Mouse (Mus musculus): ENCODE data around the gene Crygb.
A peak's percentile ranks its signal among the peaks of the same experiment; 100 is the strongest.

Gene Crygb

DNA sequence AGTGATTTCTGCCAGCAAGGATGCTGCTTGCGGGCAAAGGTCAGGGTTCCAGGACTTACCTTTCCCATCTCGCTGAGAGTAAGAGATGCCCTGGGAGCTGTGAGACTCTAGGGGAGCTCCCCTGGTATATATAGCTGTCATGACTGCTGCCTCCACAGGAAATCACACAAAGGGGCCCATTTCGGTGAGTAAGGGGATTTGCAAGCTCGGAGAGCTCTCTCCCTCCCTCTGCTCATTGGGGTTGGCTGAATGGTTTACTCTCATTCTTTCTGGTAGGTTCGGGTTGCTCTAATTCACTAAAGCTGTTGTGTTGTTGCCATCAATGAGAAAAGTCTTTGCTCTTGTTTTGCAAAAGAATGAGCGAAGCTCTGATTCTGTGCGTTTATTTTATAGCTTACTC lies at the start of gene Crygb:
Gene Crygb (minus strand): TSS at position 101 of the 400 bp plus-strand sequence.
- DNase-seq (ENCODE audit: low read depth in 1 of 2, low spot score in 2 of 2), result no peak

DNA sequence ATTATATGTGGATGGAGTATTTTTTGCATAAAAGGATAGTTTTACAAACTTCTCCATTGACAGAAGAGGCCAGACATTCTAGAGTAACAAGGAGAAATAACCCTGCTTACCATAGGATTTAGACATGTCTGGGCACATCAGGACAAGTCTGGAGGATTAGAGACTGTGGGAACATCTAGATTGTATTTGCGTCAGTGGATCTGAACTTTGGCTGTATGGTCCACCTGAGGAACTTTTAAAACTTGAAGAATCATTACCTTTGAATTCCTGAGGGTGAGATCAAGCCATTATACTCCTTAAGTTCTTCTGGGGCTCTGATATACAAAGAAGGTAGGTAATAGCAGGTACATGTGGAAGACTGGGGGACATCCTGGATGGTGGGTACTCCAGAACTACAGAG lies 49.6 kb upstream of the Crygb start:
- DNase-seq (ENCODE audit: low read depth in 1 of 2, low spot score in 2 of 2), result no peak

DNA sequence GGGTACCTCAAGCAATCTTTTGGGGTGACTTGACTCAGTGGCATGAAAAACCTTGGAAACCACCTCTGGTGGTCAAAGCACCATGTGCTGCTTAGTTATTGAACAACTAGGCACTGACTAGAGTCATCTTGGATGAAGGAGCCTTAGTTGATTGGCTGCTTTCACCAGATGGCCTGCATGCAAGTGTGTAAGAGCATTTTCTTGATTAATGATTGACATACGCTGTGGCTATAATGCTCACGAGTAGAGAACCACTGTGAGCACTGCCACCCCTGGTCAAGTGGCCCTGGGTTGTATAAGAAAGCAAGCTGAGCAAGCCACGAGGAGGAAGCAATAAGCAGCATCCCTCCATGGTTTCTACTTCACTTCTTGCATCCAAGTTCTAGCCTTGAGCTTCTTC lies 48.1 kb upstream of the Crygb start:
- DNase-seq (ENCODE audit: low read depth in 1 of 2, low spot score in 2 of 2), result no peak

GRCm38 (mm10) chr1:65129634-65130180 lies 47.6 kb upstream of the Crygb start:
- no peak for DNase-seq (ENCODE audit: low read depth in 1 of 2, low spot score in 2 of 2)

GRCm38 (mm10) chr1:65122574-65123372 lies 40.7 kb upstream of the Crygb start, which contains the start of gene D630023F18Rik:
TSS of gene D630023F18Rik (minus strand) at chr1:65123214.
- DNase-seq (ENCODE audit: low read depth in 1 of 2, low spot score in 2 of 2), result no peak

DNA sequence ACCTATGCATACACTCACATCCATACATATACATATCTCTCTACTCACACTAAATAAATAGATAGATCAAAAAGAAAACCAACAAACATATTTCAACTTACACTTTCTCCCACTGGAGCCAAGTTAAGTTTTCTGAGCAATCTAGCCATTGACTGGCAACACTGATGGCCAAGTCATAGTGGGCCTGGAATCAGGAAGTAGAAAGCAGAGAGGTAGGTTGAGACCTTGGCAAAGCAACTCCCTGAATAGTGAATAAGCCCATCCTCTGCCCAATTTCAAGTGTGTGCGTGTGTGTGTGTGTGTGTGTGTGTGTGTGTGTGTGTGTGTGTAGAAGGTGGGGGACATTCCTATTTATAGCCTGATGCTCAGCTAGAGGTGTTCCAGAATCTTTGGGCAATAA lies 37.4 kb upstream of the Crygb start, which contains the start of gene Gm28845:
Gene Gm28845 (minus strand): TSS at position 121 of the 400 bp plus-strand sequence.
- no peak for DNase-seq (ENCODE audit: low read depth in 1 of 2, low spot score in 2 of 2)

GRCm38 (mm10) chr1:65118150-65118913 lies 36.2 kb upstream of the Crygb start:
- no peak for DNase-seq (ENCODE audit: low read depth in 1 of 2, low spot score in 2 of 2)

DNA sequence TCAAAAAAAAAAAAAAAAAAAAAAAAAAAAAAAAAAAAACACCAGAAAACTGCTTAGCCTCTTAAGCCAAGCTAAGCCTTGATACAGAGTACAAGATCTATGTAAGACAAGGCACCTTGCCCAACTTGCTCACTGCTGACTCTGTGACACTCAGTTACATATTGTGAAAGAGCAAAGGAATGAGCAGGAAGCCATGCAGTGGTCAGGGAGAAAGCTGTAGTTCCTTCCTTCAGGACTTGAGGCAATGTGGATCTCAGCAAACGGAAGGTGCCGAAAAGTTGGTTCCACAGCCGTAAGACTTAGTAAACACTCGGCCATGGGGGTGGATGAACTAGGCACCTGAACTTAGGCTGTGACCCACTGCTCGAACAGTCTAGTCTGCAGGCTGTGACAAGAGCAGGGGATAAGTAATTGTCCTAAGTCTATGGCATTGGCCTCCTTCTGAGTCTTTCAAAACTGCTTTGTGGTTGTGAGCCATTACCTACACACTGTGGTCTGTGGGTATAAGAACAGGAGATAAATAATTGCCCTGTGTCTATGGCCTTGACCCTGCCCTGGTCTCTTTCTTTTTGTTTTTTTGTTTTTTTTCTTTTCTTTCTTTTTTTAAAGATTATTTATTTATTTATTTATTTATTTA lies 31.6 kb upstream of the Crygb start:
- peak in 1 of 2 experiments; percentile 26 for DNase-seq (ENCODE audit: low read depth in 1 of 2, low spot score in 2 of 2)

DNA sequence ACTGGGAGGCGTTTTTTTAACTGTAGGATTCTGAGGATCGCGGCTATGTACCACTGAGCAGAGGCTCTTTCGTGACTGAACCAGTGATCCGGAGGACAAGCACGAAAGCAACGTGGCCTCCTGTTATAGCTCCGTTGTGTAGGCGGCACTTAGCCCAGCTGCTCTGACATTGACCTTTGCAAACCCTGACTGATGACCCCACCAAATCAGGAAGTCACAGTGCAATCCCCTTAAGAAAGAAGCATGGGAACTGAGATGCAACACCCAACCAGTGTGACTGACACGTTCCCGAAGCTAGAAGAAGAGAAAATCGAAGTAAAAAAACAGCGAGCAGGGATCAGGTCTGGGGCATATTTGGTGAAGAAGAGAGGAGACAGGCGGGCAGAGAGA lies 30.7 kb upstream of the Crygb start:
- peak; percentile 35 to 47 for DNase-seq (ENCODE audit: low read depth in 1 of 2, low spot score in 2 of 2)

DNA sequence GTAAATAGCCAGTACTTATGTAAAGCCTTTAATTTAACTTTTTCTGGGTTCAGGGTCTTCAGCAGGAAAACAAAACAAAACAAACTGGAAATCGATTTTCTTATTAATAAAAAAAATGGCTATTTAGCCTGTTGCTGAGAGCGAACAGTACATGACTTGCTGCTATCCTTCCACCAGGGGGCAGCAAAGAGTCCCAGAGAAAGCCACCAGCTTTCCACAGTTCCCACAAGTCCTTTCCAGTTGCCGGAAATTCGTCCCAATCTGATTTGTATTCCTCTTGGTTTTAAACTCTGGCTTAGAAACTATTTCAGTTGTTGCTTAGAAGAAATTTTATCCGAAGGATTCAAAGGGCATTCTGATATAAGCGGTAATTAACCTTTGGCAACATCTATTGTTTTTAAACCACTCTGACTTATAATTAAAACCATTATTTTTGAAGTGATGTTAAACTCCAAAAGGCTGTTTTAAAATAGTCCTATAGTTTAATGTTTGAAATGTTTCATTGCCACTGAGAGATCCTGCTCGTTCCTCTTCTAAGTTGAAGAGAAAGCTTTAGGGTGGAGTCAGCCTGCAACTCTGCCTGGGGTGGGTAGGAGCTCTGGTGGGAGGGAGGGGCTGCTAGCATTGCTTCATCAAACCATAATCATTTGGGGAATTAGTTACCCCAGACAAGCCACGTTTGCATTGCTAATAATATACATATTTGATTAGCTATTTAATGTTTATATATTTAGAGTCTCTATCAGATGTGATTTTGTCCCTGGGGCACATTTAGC lies 30.1 kb upstream of the Crygb start:
- DNase-seq (ENCODE audit: low read depth in 1 of 2, low spot score in 2 of 2), result peak in 1 of 2 experiments; percentile 39

DNA sequence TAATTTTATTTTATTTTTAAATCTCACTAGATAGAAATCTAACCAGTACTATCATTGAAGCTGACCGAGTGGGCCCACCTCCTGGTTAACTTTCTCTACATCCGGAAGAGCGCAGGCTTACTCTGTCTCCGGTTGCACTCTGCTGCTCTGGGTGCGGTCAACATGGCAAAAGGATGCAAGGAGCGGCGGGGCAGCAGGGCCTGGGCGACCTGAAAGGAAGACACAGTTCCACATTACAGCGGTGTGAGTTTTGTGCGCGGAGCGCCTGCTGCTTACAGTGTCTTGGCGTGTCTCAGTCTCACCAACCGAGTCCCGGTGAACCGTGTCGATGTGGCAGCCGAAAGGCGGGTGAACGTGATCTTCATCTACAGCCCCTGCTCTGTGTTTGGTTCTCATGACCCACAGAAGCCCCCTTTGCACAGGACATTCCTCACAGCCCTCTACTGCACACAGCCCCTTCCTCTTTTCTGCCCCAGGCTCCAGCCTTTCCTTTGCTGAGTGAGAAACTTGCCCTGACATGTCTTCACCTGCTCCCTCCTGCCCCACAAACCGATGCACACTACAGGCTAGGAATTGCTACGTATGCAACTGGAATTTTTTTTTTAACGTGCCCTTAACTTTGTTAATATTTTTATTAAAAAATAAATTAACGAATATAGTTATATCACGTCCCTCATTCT lies 27.8 kb upstream of the Crygb start:
- DNase-seq (ENCODE audit: low read depth in 1 of 2, low spot score in 2 of 2), result no peak

- no peak for DNase-seq (ENCODE audit: low read depth in 1 of 2, low spot score in 2 of 2)
Observed at GRCm38 (mm10) chr1:65109196-65109595, 27.1 kb upstream of the Crygb start.

DNA sequence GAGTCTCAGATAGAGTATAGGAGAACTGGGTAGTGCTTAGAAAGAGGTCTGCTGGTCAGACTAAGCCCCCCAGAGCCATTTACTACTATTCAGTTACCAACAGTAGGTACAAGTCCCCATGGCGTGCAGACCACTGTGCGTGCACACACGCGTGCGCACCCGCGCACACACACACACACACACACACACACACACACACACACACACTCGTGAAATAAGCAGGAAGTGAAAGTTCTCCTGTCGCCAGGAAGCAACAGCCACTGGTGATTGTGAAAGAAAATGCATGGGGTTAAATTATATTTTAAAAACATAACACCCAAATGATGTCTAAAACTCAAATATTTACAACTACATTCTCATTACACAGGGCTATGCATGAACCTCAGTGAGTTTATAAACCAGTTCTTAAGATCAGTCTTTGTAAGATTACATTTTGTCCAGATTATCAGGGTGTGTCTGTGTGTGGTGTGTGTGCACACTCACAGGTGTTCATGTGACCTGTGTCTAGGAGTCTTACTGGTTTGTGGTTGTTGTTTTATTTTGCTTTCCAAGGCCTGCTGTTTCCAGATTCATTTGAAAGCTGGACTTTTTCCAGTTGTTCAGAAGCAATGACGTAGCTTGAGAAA lies 25.7 kb upstream of the Crygb start:
- peak in 1 of 2 experiments; percentile 34 for DNase-seq (ENCODE audit: low read depth in 1 of 2, low spot score in 2 of 2)

- DNase-seq (ENCODE audit: low read depth in 1 of 2, low spot score in 2 of 2), result no peak
Observed at GRCm38 (mm10) chr1:65103273-65103672, 21.2 kb upstream of the Crygb start, which contains the start of gene Cryga. TSS of gene Cryga (minus strand) at chr1:65103373.

DNA sequence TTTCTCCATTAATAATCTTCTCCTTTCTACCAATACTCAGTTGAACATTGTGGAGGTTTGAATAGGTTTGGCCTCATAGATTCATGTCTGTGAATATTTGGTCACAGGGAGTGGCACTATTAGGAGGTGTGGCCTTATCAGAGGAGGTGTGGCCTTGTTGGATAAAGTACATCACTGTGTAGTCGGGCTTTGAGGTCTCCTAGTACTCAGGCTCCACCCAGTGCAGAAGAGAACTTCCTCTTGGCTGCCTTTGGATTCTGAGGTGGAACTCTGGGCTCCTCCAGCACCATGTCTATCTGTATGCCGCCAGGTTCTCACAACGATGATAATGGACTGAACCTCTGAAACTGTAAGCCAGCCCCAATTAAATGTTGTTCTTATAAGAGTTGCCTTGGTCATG lies 14.9 kb upstream of the Crygb start:
- no peak for DNase-seq (ENCODE audit: low read depth in 1 of 2, low spot score in 2 of 2)

DNA sequence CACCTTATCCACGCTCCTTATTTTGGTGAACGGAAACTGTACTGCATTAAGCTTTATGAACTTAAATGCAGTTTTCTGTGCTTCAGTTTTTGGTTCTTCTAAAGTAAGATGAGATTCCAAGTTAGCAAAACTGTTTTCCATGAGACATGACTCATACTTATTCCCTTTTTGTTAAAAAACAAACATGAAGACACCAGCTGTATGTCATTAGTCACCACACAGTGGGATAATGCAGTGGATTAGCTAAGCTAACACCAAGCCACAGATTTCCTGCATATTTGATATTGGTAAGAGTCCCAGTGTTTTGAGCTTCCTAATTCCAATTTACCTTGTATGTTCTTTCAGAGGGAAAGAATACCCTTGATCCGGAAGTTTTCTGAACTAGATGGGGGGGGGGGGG lies 9.5 kb upstream of the Crygb start:
- no peak for DNase-seq (ENCODE audit: low read depth in 1 of 2, low spot score in 2 of 2)

DNA sequence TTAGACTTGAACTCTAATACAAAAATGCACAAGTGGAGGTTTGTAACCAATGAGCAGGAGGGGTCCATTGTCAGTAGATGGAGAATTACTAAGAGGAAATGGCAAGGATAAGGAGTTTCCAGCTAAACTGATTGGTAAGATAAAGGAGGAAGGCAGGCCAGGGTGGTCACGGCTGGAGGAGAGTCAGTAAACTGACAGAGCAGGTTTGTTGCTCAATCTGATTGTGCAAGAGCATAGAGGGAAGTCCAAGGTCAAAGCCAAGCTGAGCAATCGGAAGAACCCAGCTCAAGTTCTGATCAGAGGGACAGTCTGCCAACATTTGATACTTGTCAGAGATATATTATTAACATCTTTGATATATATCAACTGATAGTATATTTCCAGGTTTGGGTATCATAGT lies 8.3 kb upstream of the Crygb start:
- peak; percentile 42 to 50 for DNase-seq (ENCODE audit: low read depth in 1 of 2, low spot score in 2 of 2)

DNA sequence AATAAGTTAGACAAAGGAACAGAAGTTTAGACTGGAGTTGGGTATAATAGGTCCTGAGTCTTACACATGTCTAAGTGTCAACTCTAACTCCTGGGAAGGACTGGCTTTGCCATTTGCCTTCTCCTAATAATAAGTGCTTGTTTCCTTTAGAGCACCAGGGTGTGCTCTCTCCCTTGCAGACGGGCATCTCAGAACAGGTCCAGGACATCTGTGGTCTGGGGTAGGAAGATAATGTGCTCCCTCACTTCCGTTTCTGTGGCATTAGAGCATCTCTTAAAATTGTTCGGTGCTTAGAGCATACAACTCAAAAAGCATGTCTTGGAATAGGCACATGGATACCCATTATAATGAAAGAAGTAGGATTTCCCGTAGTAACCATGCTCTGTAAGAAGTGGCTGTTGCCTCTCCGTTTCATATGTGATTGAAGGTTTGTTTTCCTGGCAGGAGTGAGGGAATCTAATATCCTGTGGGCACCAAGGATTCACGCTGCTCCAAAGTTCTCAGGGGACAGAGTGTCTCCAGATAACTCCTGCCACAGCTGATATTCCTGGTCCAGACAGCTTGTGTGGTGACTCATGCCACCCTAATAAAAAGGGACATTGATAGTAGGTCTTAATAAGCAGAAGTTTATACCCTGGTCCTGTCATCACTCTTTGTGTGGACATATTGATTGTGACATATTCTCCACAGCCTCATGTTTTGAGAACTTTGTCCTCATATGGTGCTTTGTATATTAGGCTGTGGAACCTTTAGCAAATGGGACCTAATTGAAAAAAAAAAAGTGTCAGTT lies 6.7 kb upstream of the Crygb start:
- no peak for DNase-seq (ENCODE audit: low read depth in 1 of 2, low spot score in 2 of 2)

- no peak for DNase-seq (ENCODE audit: low read depth in 1 of 2, low spot score in 2 of 2)
Observed at GRCm38 (mm10) chr1:65075607-65076006, 6.5 kb downstream of the Crygb start.
